Mouse (Mus musculus): ENCODE results near the gene Npb.

Npb gene

DNA sequence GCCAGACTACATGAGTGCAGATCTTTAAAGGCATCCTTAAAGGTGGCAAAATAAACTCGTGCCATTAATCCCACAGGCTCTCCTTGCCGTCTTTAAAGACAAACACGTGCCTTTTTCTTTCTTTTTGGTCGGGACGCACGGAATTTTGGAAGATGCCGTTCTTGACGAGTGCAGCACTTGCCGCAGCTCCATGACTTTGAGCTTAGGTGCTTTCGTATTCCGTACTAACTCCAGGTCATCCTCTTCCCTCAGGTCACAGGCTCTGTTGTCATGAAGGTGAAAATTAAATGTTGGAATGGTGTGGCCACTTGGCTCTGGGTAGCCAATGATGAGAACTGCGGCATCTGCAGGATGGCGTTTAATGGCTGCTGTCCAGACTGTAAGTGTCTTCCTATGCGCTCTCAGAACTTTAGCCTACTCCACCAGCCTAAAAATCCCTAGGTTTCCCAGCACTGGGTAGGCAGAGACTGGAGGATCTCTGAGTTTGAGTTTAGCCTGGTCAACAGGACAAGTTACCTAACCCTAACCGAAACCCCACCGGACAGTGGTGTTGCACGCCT, 9.2 kb upstream of the Npb start:
- TF ChIP-seq GATA4 (IDR thresholded peaks at IDR 0.05; ENCODE audit: insufficient replicate concordance, low read length) = no peak

DNA sequence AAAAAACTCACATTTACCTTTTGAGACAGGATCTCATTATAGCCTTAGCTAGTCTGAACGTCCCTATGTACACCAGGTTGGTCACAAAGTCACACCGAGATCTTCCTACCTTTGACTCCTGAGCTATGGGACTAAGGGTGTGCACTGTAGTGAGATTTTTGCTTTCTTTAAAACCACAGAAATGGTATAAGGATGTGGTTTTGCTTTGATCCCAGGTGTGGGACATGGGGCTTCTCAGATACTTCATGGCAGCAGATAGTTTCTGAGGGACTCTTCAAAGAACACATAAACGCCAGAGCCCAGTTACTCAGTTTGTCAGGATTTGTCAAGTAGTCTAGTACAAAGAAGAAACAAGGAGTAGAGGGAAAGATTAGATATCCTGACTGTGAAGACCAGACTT, 7.6 kb upstream of the Npb start:
- TF ChIP-seq GATA4 (IDR thresholded peaks at IDR 0.05; ENCODE audit: insufficient replicate concordance, low read length) = no peak

DNA sequence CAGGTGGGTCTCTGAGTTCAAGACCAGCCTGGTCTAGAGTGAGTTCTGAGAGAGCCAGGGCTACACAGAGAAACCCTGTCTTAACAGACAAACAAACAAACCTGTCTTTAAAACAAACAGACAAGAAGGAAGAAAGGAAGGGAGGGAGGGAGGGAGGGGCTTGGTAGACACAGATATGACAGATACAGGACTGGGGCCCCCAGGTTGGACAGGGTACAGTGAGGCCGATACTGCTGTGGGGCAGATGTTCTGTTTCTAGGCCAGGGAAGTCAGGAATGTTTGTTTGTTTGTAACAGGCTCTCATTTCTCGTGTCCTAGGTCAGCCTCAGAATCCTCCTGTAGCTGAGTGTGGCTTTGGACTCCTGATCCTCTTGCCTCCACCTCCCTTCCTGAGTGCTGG, 4.7 kb upstream of the Npb start:
- no peak for TF ChIP-seq GATA4 (IDR thresholded peaks at IDR 0.05; ENCODE audit: insufficient replicate concordance, low read length)

DNA sequence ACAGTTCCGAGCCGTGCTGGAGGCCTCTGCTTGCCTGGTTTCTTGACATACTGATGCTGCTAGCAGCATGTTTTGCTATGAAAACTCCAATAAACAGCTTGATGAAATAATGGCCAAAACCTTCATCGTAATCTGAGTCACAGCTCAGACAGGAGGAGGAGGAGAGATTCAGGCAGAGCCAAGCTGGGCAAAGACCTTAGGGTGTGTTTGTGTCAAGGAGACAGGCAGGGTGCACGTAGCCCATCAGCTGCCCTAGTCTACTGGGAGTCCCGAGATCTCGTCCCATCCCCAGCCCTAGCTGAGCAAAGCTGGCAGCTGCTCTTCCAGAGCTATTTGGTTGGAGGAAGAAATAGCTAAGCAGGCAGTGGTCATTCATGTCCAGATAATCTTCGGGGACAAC, 2.6 kb upstream of the Npb start:
- no peak for TF ChIP-seq GATA4 (IDR thresholded peaks at IDR 0.05; ENCODE audit: insufficient replicate concordance, low read length)

DNA sequence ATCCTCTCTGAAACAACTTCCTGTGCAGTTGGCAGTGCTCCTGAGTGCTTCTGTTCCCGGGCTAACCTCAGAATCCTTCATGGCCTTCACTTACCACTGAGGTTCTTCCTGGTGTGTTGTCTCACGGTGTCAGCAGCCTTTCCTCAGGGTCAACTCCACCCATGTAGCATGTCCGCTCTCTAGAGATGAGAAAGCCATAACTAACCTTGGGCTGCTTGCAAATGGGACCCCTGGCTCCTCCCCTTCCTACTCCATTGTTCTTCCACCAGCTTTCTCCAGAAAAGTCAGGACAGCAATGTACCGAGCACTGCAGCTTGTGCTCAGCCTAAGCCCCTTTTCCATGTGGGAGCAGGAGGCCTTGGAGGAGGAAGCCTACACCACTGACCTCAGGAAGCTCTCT, 1.5 kb upstream of the Npb start:
- TF ChIP-seq GATA4 (IDR thresholded peaks at IDR 0.05; ENCODE audit: insufficient replicate concordance, low read length) = no peak

DNA sequence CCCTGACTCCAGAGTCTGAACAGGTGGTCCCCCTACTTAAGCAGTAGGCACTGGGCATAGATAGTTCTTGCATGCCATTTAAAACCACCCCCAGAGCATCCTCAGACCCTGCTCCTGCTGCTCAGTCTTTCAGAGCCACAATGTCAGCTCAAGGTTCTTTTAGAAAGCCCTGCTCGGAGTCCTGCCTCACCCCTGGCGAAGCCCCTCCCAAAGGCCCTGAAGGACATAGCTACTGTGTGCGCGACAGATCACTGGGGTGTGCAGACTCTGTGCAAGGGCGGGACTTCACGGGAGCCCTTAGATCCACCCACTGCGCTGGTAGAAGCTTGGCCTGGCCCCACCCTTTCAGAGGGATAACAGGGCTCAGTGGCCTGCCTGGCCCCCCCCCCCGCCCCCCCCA, 973 bp downstream of the Npb start:
- no peak for TF ChIP-seq GATA4 (IDR thresholded peaks at IDR 0.05; ENCODE audit: insufficient replicate concordance, low read length)

DNA sequence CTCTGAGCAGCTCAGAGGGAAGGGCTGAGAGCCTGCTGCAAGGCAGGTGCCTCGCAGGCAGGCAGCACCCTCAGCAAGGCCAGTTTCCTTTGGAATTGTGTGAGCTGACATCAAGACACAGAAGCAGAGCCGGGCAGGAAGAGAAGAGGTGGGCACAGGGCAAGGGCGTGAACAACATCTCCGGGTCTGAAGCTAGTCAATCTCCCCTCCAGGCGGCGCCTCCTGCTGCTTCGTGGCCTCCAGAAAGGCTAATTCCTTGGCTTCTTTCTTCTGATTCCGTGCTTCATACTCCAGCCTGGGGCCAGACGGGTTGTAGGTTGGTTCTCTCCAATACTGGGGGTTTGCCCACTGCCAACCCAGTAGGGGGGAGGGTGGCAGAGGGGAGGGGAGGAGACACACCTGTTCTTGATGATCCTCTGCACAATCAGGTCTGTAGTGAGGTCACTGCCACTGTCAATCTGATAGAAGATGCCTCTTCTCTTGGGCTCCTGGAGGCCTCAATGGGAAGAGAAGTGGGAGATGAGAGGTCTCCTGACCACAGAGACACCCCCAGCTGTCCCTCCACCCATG, 2.3 kb downstream of the Npb start:
- TF ChIP-seq GATA4 (IDR thresholded peaks at IDR 0.05; ENCODE audit: insufficient replicate concordance, low read length) = no peak

DNA sequence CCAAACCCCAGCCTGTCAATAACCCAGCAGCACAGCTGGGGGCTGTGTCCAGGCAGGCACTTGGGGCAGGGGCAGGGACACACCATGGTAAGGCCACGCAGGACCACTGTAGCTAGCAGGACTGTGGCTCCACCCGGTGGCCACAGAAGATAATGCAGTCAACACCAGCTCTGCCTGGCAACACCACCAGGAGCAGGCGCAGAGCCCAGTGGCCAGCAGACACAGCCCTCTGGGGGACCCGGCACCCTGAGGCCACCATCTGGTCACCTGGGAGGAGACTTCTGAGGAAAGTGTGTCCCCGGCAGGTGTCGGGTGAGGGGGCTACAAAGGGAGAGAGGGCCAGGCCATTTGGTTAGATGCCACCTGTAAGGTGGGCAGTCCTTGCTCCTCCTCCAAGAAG, 4.5 kb downstream of the Npb start:
- TF ChIP-seq GATA4 (IDR thresholded peaks at IDR 0.05; ENCODE audit: insufficient replicate concordance, low read length) = no peak

DNA sequence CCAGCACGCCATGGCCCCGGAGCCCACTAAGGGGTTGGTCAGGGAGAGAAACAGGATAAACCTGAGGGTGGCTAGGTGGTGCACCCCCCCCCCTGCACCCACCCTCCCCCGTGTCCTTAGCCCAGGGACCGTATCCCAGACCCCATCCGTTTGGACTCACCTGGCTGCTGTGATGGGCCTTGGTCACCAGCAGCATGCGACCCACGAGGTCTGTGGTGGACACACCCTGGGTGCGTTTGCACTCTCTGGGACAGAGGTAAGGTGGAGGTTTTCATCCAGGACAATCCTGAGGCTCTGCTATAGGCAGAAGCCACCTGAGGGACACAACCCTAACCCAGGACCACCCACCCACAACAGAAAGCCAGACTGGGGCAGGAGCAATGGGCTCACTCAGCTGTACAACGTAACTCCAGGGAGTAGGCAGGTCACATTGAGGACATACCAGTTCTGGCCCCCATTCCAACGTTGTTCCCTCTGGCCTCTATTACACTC, 5.2 kb downstream of the Npb start:
- TF ChIP-seq GATA4 (IDR thresholded peaks at IDR 0.05; ENCODE audit: insufficient replicate concordance, low read length) = no peak

DNA sequence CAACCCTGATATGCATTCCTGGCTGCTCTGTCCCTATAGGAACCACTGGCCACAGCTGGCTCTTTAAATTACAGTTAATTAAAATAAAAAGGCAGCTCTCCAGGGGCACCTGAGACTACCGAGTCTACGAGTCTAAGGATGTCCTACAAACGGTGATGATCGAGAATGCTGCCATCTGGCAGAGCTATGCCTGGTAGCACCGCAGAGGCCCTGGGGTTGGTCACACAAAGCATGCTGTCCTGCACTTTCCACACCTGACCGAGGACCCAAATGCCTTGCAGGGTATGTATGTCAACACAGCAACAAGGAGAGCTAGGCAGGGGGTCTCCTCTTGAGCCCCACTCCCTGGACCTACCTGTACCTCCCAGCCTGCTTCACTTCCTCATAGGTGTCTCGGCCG, 5.7 kb downstream of the Npb start:
- TF ChIP-seq GATA4 (IDR thresholded peaks at IDR 0.05; ENCODE audit: insufficient replicate concordance, low read length) = no peak

DNA sequence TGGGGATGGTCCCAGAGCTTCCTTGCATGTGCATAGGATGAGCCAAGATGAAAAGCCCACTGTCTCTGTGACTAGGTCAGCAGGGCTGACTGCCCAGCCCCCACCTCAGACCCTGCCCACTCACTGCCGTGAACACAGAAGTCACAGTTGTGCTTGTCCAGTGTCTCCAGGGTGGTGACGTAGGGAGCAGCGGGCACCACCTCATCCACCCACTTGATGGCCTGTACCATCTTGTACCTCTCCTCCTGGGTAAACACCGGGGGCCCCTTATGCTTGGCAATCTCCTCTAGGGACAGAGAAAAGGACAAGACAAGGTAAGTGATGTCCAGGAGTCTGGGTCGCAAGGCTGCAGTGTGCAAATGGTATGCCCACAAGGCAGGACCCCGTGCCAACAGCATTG, 6.9 kb downstream of the Npb start:
- TF ChIP-seq GATA4 (IDR thresholded peaks at IDR 0.05; ENCODE audit: insufficient replicate concordance, low read length) = no peak

DNA sequence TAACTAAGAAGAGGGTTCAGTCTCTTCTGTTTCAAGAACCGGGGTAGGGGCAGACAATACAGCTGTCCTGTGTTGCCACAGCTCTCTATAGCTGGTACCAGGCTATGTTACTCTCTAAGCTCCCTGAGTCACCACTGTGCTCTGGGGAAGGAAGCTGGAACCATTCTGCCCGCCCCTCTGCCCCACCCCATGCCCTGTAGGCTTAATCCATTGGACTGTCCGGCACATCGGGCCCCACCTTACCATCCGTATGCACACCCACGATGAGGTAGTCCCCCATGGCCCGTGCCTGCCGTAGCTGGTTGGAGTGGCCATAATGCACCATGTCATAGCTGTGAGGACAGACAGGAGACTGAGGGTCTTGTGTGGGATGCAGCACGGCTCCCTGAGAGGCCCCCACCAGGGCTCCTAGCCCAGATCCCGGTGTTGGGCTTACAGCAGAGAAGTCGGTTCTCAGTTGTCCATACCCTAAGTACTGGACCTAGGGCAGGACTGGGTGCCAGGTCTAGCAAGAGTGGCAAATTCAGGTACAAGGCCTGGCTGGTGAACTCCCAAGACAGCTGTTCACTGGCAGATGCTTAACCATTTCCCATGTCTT, 7.4 kb downstream of the Npb start:
- TF ChIP-seq GATA4 (IDR thresholded peaks at IDR 0.05; ENCODE audit: insufficient replicate concordance, low read length) = no peak

DNA sequence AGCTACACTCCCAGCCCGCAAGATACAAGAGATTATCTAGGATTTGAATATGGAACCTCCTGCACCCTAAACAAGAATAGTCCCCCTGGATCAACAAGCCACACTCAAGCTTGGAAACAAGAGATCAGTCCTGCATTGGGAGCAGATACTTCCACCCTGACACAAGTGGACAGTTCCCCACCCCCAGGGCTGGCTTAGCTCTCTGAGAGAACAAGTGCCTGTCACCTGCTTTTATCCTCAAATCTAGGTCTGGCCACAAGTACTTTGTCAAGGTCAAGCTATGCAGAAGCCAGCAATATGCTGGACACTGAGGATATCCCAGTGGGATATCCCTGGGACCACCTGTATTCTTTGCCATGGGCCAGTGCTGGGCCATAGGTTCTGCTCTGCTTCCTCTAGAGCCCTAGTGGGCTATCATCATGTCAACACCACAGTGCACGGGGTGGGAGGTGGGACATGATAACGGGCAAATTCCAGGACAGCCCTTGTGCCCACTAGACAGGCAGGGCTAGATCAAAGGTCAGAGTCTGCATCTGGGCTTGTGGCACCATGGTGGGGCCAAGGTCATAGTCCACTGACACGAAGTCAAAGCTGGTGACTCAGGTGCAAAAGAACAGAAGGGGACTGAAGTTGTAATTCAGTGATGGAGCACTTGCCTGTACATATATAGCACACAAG, 8.5 kb downstream of the Npb start:
- 0 out of 2 replicates have a peak, but pooled peaks have one; percentile 31 for TF ChIP-seq GATA4 (IDR thresholded peaks at IDR 0.05; ENCODE audit: insufficient replicate concordance, low read length)

DNA sequence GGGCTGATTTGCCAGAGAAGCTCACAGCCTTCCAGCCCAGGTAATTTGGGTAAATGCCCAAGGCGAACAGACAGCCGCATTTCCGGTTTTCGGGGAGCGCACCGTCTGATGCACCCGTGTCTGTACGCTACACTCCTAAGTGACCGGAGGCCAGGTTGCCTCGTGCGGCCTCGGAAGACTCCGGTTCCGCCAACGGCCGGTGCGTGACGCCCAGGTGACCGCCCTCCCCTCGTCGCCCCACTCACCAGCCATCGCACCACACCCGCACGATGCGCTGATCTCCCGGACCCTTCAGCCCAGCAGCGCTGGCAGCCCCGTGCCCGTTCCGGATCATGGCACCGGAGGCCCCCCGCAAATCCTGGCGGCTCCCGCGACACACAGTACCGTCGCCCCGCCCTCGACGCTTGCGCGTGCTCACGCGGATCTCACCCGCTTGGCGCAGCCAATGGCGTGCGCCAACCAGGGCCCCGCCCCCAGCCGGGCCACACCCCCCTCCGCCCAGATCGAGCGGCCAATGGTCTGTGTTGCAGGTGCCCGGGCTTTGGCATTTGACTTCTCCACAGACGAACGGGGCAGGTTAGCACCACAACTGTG, 9.3 kb downstream of the Npb start, which contains the start of gene Pcyt2:
Gene Pcyt2, minus strand, starts transcription at position 418 of the 594 bp plus-strand sequence.
- no peak for TF ChIP-seq GATA4 (IDR thresholded peaks at IDR 0.05; ENCODE audit: insufficient replicate concordance, low read length)

DNA sequence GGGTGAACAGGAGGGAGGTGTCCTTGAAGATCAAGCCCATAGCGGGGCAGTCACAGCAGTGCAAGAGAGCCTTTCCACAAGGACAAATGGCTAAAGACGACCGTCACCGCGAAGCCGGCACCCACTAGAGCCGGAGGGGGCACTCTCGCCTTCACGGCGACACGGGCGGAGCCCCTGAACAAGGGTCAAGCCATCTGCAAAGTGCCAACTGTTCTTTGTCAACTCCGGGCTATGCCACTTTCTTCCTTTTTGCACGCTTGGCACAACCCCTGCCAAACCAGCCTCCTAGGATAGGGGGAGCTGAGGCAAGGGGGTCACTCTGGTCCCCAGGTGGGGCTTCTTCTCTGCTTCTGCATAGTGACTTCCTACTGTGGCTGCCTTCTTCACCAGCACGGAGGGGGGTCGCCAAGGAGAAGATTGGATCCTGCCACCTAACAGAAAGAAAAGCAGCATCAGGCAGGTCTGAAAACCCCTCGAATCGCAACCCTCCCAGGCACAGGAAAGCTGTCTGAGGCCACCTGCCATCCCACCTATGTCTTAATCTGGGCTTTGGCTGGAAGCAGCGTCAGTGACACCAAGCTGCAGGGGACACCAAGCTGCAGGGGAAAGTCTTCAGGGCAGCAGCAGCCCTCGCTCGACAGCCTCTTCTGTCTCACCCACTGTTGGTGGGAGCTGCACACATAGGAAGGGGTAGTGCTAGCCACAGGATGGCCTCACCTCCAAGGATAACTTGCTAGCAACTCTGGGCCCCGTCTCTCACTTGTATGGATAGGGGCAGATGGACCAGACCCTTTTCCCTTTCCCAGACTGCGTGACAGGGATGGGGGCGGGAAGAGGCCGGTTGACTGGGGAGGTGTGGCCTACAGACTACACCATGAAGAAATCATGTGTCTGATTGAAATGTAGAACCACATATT, 10.6 kb downstream of the Npb start:
- no peak for TF ChIP-seq GATA4 (IDR thresholded peaks at IDR 0.05; ENCODE audit: insufficient replicate concordance, low read length)

Measured in liver, adult (tissue).